Mouse (Mus musculus) urinary bladder, postnatal 4 days (tissue): ENCODE measurements at regions not wholly inside any gene's neighbourhood (a gene's known extent, or its start where the extent isn't known, plus 50 kb on each side); places are given as distances from the start of the nearest gene placed in this dataset.
A peak's percentile ranks its signal among the peaks of the same experiment; 100 is the strongest.

Source experiments
- DNase-seq, 2 experiments: peaks; one replicate each; pipeline ENCODE4 v3.0.0; 2021 to 2022; ENCODE audit warnings: low spot score in 2 of 2

- peak in 1 of 2 experiments; percentile 47 for DNase-seq
Observed at GRCm38 (mm10) chr9:63896073-63896807, 125.6 kb downstream of the Smad6 start.

- DNase-seq, result no peak
Observed at GRCm38 (mm10) chr9:63892235-63892971, 129.5 kb downstream of the Smad6 start.

GRCm38 (mm10) chr9:63890717-63891116 lies 131.1 kb downstream of the Smad6 start:
- no peak for DNase-seq

GRCm38 (mm10) chr9:63889570-63889969 lies 131.8 kb upstream of the Smad3 start:
- DNase-seq, result no peak

- DNase-seq, result no peak
Observed at GRCm38 (mm10) chr9:63884971-63885370, 127.2 kb upstream of the Smad3 start.

- DNase-seq, result no peak
Observed at GRCm38 (mm10) chr9:63883738-63884520, 126.1 kb upstream of the Smad3 start.

GRCm38 (mm10) chr9:63881692-63882091 lies 123.9 kb upstream of the Smad3 start:
- no peak for DNase-seq

- DNase-seq, result no peak
Observed at GRCm38 (mm10) chr9:63881261-63881563, 123.4 kb upstream of the Smad3 start.

- DNase-seq, result no peak
Observed at GRCm38 (mm10) chr9:63880487-63881260, 122.9 kb upstream of the Smad3 start.

GRCm38 (mm10) chr9:63879710-63880428 lies 122.1 kb upstream of the Smad3 start:
- DNase-seq, result no peak

GRCm38 (mm10) chr9:63877864-63878263 lies 120.1 kb upstream of the Smad3 start:
- DNase-seq, result no peak

GRCm38 (mm10) chr9:63876886-63877285 lies 119.1 kb upstream of the Smad3 start:
- no peak for DNase-seq

GRCm38 (mm10) chr9:63876023-63876422 lies 118.2 kb upstream of the Smad3 start:
- DNase-seq, result no peak

GRCm38 (mm10) chr9:63875193-63875592 lies 117.4 kb upstream of the Smad3 start:
- no peak for DNase-seq

GRCm38 (mm10) chr9:63864350-63864749 lies 106.6 kb upstream of the Smad3 start:
- no peak for DNase-seq

- DNase-seq, result no peak
Observed at GRCm38 (mm10) chr9:63863328-63863727, 105.5 kb upstream of the Smad3 start.

- no peak for DNase-seq
Observed at GRCm38 (mm10) chr9:63862427-63862826, 104.6 kb upstream of the Smad3 start.

GRCm38 (mm10) chr9:63861418-63861817 lies 103.6 kb upstream of the Smad3 start:
- DNase-seq, result no peak

GRCm38 (mm10) chr9:63860196-63860595 lies 102.4 kb upstream of the Smad3 start:
- DNase-seq, result no peak

GRCm38 (mm10) chr9:63856065-63856736 lies 98.4 kb upstream of the Smad3 start:
- DNase-seq, result peak in 1 of 2 experiments; percentile 34

- no peak for DNase-seq
Observed at GRCm38 (mm10) chr9:63851809-63852208, 94.0 kb upstream of the Smad3 start.
